Mouse (Mus musculus) E14TG2a.4 (cell line): Measurements from ENCODE around the gene Adgb.

Source experiments
- H3K27me3 ChIP-seq: 2 replicates; pipeline ENCODE4 v1.6.1; 2014; ENCODE audit warnings: low read length, control low read depth; ENCODE audit not compliant: insufficient read depth
- H3K36me3 ChIP-seq: 2 replicates; pipeline ENCODE4 v1.6.1; 2014; ENCODE audit warnings: low read length, control low read depth; ENCODE audit not compliant: insufficient read depth
- H3K4me1 ChIP-seq: replicated peaks from 2 replicates; pipeline ENCODE4 v1.6.1; 2014; ENCODE audit warnings: low read depth, low read length, control low read depth
- H3K4me3 ChIP-seq: replicated peaks from 2 replicates; pipeline ENCODE4 v1.5.1; 2014; ENCODE audit warnings: mild to moderate bottlenecking, low read length
- H3K9me3 ChIP-seq: 2 replicates; pipeline ENCODE4 v1.6.1; 2014; ENCODE audit warnings: low read length, control low read depth
- CTCF ChIP-seq: conservative IDR thresholded peaks from 2 replicates; pipeline ENCODE4 v1.5.1; 2014; ENCODE audit warnings: low read length
- NANOG ChIP-seq: IDR thresholded peaks from 2 replicates; pipeline ENCODE4 v1.6.1; 2014; ENCODE audit warnings: borderline replicate concordance, low read length, mixed read lengths
- POU5F1 ChIP-seq: IDR thresholded peaks from 2 replicates; pipeline ENCODE4 v1.6.1; 2014; ENCODE audit warnings: low read length, borderline replicate concordance

Adgb gene

DNA sequence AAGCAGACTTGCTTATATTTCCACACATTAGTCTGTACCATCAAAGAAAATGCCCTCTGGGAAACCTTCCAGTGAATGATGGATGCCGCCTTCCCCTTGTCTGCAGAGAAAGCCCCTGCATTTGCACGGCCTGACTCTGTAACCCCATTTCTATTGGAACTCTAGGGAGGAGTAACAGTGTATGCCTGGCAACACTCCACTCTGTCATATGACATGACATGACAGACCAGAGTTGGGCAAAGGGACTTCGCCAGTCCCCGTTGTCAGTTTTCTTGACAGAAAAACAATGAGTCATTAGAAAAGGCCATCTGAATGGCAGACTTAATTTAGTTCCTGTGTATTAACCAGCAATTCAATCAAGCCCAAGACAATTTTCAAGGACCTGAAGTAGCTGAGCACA lies 167.8 kb downstream of the Adgb start:
- no peaks in the 10 kb centered on the region for H3K36me3 ChIP-seq
- H3K27me3 ChIP-seq: no peaks in the 10 kb centered on the region
- no peak overlapping the region for H3K4me3 ChIP-seq
- TF ChIP-seq POU5F1 (no peak), NANOG (no peak), CTCF (no peak)
- H3K4me1 ChIP-seq: no peaks in the 10 kb centered on the region
- H3K9me3 ChIP-seq: no peaks in the 10 kb centered on the region

GRCm38 (mm10) chr10:10301692-10302091 lies 170.4 kb downstream of the Adgb start:
- TF ChIP-seq POU5F1 (no peak), NANOG (no peak), CTCF (no peak)

DNA sequence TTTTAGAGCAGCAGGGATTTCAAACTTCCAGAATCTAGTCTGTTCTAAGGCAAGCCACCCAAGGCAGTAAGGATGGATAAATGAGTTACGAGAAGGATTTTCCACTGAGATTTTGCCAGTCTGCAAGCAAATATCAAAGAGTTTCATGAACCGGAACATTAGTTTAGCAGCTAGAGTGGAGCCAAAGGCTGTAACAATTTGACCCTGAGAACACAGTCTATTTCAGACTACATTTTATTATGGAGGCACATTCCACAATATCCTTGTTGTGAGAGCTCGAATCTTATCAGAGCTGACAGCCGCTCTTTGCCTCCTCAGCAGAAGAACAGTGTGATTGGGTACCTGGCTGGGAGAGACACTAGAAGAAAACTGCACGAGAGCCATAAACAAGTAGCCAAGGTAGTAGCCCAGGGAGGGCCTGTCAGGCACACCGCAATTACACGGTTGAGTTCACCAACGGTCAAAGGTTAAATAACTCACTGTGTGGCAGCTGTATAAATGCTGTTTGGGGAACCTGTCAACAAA lies 171.1 kb downstream of the Adgb start:
- Histone ChIP-seq H3K4me3 (no peak overlapping the region), H3K27me3 (no peaks in the 10 kb centered on the region), H3K9me3 (no peaks in the 10 kb centered on the region), H3K4me1 (no peaks in the 10 kb centered on the region), H3K36me3 (no peaks in the 10 kb centered on the region)
- TF ChIP-seq POU5F1 (no peak), NANOG (no peak), CTCF (no peak)

More at GRCm38 (mm10) chr10:10301692-10302091, 170.4 kb downstream of the Adgb start:
- H3K27me3 ChIP-seq: no peaks in the 10 kb centered on the region
- H3K4me3 ChIP-seq: no peak overlapping the region
- no peaks in the 10 kb centered on the region for H3K36me3 ChIP-seq
- no peaks in the 10 kb centered on the region for H3K4me1 ChIP-seq
- no peaks in the 10 kb centered on the region for H3K9me3 ChIP-seq

DNA sequence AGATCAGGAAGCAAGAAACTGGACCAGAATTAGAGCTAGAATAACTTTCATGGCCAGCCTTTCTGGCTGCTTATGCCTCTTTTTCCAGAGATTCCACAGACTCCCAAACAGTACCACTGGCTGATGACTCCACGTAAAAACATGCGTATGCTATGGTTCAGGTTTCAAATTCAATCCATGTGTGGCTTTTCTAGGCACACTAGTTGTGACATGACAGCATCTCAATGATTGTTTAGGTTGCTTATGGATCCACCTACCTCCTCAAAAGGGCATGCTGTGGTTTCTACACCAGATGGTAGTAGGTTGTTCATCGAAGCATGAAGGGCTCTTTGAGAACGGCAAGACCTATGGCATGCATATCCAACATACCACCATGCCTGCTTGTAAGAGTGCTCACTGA lies 172.1 kb downstream of the Adgb start:
- Histone ChIP-seq H3K27me3 (no peaks in the 10 kb centered on the region), H3K4me3 (no peak overlapping the region), H3K4me1 (no peaks in the 10 kb centered on the region), H3K36me3 (no peaks in the 10 kb centered on the region), H3K9me3 (no peaks in the 10 kb centered on the region)
- TF ChIP-seq POU5F1 (no peak), NANOG (no peak), CTCF (no peak)

- Histone ChIP-seq H3K4me1 (no peaks in the 10 kb centered on the region), H3K9me3 (no peaks in the 10 kb centered on the region), H3K4me3 (no peak overlapping the region), H3K27me3 (no peaks in the 10 kb centered on the region), H3K36me3 (no peaks in the 10 kb centered on the region)
- TF ChIP-seq NANOG (no peak), POU5F1 (no peak), CTCF (no peak)
These were observed 184.8 kb downstream of the Adgb start for GRCm38 (mm10) chr10:10287221-10287867.
